Mouse (Mus musculus) adrenal gland, postnatal 10 days (tissue): ENCODE measurements around the gene Tes3-ps. TPM values are rescaled to one million over a fixed set of nuclear protein-coding genes. Genes with fewer than 3 reads are reported as not detected.

Experiments
- DNase-seq: peaks from one replicate; pipeline ENCODE4 v3.0.0; 2021; ENCODE audit warnings: mixed read lengths
- total RNA-seq, 2 experiments: library from RNA; stranded (reverse); gene quantifications; 2 replicates each; pipeline ENCODE4 v1.2.3; 2021

Gene Tes3-ps
- total RNA-seq, 2 experiments from 2014 or later, result 1.1 to 1.3 TPM

- no peak for DNase-seq
These were observed 11.4 kb downstream of the Tes3-ps start, which contains the start of gene Ecm2 for GRCm38 (mm10) chr13:49504510-49504909. Gene Ecm2 (plus strand): TSS chr13:49504810.

- DNase-seq, result no peak
These were observed 12.7 kb downstream of the Tes3-ps start for GRCm38 (mm10) chr13:49505776-49506175.

DNA sequence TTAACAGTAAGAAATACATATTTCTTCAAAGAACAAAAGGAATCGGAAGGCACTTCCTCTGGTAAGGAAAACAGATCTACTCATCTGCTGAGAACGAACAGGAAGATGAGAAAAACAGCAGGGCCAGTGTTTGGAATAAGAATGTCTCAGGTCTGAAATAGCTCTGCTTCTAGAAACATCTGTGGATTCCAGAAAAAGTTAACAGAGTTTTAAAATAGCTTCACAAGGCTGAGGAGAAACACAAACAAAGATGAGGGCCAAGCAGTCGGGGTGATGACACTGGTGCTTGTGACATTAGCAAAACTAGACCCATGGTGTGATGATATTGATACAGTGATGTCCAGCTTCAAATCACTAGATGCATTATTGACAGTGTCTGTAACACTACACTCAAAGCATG lies 14.1 kb downstream of the Tes3-ps start:
- DNase-seq, result no peak

DNA sequence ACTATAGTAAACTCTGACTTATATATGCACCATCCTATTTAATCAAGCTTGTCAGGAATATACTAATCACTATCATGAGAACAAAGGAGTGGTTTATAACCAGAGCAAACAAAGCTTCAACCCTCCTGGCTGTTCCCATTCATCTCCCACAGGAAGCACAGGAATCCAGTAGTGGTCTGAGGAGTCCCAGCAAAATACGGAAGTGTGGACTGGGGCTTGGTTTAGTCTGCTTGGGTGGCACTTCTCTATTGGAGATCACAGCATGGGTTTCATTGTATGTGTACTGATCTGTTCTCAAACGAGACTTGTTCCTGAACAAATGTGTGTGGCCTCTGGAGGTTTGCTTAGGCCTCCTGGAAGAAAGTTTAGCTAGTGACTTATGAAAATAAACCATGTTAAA lies 25.6 kb downstream of the Tes3-ps start:
- DNase-seq, result no peak

DNA sequence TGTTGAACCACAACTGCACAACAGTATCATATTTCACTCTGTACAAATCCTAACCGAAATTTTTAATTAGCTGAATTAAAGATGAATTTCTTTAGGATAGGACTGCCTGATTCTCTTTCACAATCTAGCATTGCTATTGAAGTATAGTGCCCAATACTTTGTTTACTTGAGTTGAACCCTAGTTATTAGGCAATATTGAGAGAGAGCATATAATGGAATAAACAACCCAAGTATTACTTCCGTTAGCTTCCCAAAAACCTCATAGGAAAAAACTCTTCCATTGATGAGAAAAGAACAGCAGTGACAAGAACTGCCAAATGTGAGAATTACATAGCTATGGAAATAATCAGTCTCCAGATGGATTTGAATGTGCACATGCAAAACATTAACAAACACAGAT lies 33.1 kb downstream of the Tes3-ps start:
- no peak for DNase-seq

DNA sequence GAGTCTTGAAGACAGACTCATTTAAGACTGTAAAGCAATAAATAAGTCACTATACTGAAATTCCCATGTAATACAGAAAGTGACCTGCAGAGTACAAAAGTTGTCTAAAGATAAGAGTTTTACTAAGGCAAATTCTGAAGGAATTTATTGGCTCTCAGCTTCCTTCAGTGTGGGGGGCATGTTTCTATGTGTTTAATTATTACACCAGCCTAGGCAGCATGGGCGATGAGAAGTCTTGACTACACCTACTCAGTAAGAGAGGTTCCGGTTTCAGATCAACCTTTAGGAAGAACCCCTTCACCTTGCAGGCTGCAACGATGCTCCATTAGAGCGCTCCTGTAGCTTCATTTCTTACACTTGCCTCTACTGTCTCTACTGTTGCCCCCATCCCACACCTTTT lies 37.5 kb downstream of the Tes3-ps start:
- no peak for DNase-seq

GRCm38 (mm10) chr13:49536946-49537345 lies 43.8 kb downstream of the Tes3-ps start:
- DNase-seq, result peak; percentile 46

DNA sequence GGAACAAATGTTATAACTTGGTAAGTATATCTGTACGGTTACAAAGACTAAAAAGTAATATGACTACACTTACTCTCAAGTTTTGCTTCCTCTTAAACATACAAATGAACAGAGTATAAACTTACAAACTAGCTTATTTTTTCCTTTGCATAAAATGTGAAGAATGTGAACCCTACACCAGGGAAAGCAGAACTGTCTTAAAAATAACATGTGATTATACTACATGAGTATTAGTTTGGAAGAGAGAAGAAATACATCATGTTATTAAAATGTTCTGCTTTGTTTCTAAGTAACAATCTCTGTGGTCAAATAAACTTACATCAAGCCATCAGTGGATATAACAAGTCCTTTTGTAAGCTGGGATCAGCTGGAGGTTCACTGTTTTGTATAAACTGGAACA lies 45.6 kb downstream of the Tes3-ps start:
- DNase-seq, result no peak

GRCm38 (mm10) chr13:49544279-49544678 lies 51.2 kb downstream of the Tes3-ps start, which contains the start of gene Aspn:
Gene Aspn (plus strand): TSS chr13:49544443.
- no peak for DNase-seq

- DNase-seq, result no peak
These were observed 52.5 kb downstream of the Tes3-ps start for GRCm38 (mm10) chr13:49545646-49546045.

Other genes with a start within 250 kb of the Tes3-ps start
- 1 to 10 TPM; 1.8 to 1.9 TPM for gene Susd3, start 244.6 kb upstream of the Tes3-ps start, total RNA-seq
- 1 to 10 TPM; 3.7 to 3.8 TPM for gene Fgd3, start 173.0 kb upstream of the Tes3-ps start, total RNA-seq
- gene Bicd2, start 151.7 kb upstream of the Tes3-ps start, total RNA-seq, result 10 to 100 TPM; 31.0 to 31.6 TPM
- gene Ippk, start 72.1 kb upstream of the Tes3-ps start, total RNA-seq, result 10 to 100 TPM; 13.1 to 23.5 TPM
- gene Ecm2, start 11.5 kb downstream of the Tes3-ps start, total RNA-seq, result 10 to 100 TPM; 10.0 to 10.9 TPM
- gene Aspn, start 51.1 kb downstream of the Tes3-ps start, total RNA-seq, result 10 to 100 TPM; 34.8 to 50.4 TPM
- gene Omd, start 89.1 kb downstream of the Tes3-ps start, total RNA-seq, result 1 to 10 TPM; 1.7 to 5.8 TPM
- gene Ogn, start 114.7 kb downstream of the Tes3-ps start, total RNA-seq, result 10 to 100 TPM; 41.6 to 46.9 TPM
- 1 to 10 TPM; 5.1 to 5.8 TPM for gene Cenpp, start 159.5 kb downstream of the Tes3-ps start, total RNA-seq
- 10 to 100 TPM; 18.7 to 19.1 TPM for gene Nol8, start 159.8 kb downstream of the Tes3-ps start, total RNA-seq
- gene Iars, start 188.8 kb downstream of the Tes3-ps start, total RNA-seq, result 10 to 100 TPM; 59.5 to 61.3 TPM